Mouse (Mus musculus): ENCODE measurements around the gene Zfp36l1. TPM values are rescaled to one million over a fixed set of nuclear protein-coding genes. Genes with fewer than 3 reads are reported as not detected.

The Zfp36l1 gene
- total and polyA plus RNA-seq, 2 experiments from 2014 or later, result 47.4 to 48.5 TPM

DNA sequence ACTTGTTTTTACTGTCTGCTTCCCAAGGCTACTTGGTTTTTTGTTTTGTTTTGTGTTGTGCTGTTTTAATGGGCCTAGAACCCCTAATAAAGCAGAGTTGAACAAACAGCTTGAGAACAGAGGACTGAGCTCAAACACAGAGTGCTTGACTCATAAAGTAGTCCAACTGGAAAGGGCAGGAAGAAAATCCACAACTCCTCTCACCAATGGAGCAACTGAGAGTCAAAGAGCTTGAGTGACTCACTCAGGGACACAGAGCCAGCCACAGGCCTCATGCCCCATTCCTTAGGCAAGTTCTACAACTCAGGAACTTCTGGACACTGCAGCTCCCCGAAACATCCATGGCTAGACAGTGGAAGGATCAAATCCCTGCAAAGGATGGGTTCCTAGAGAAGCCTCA lies 14.0 kb downstream of the Zfp36l1 start:
- Histone ChIP-seq H3K36me3 (ENCODE audit: insufficient read depth, low read length) (no peaks in the 10 kb centered on the region), H3K9me3 (ENCODE audit: low read length) (no peaks in the 10 kb centered on the region), H3K27me3 (ENCODE audit: insufficient read depth, low read length) (no peaks in the 10 kb centered on the region), H3K4me2 (ENCODE audit: low read depth, low read length, poor library complexity, severe bottlenecking) (no peak overlapping the region), H3K9ac (replicated peaks; ENCODE audit: low read length, poor library complexity, severe bottlenecking) (no peak overlapping the region), H3K4me1 (ENCODE audit: insufficient read depth, low read length) (no peaks in the 10 kb centered on the region), H3K4me3 (ENCODE audit: low read depth, low read length) (no peak overlapping the region), H3K27ac (ENCODE audit: low read depth, low read length) (no peak overlapping the region)
- TF ChIP-seq CTCF (IDR thresholded peaks at IDR 0.05), result no peak
- no peak for DNase-seq (ENCODE audit: low spot score)
- ATAC-seq (ENCODE audit: low FRiP score), result no peak
- 95% methylated on average over 1 of the region's 1 CpGs for WGBS

DNA sequence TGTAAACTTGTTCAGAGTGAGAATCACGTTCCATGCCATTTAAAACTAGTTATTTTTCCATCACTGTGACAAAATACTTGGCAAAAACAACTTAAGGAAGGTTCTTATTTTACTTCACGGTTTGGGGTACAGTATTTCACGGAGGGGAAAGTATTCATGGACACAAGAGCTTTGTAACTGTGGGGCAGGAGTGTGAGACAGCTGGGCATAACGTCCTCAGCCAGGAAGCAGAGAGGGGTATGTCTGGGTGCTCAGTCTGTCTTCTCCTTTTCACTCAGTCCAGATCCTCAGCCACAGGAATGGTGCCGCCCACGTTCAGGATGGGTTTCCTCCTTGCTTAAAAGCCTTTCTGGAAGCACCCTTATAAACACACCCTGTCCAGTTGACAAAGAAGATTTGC lies 16.1 kb downstream of the Zfp36l1 start:
- WGBS, result 78% methylated on average over 6 of the region's 6 CpGs
- no peak for TF ChIP-seq CTCF (IDR thresholded peaks at IDR 0.05)
- no peak for ATAC-seq (ENCODE audit: low FRiP score)

DNA sequence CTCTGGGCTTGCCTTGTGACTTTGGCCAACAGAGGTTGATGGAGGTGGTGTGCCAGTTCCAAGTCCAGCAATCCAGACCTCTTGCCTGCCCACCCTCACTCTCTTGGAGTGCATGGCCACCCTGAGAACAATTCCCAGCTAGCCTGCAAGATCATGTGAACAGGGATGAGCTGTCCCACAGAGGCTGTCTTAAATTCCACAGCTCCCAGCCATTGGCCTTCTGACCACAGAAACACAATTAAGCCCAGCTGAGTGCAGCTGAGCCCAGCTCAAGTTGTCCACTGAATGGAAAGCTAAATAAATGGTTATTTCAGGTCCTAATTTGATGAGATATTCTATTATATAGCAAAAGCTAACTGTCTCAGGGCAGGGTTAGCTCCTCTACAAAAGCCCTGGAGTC lies 20.0 kb downstream of the Zfp36l1 start:
- TF ChIP-seq CTCF (IDR thresholded peaks at IDR 0.05), result no peak
- Histone ChIP-seq H3K4me1 (ENCODE audit: insufficient read depth, low read length) (no peaks in the 10 kb centered on the region), H3K36me3 (ENCODE audit: insufficient read depth, low read length) (no peaks in the 10 kb centered on the region)

More for the DNA sequence above, 16.1 kb downstream of the Zfp36l1 start:
- no peaks in the 10 kb centered on the region for H3K36me3 ChIP-seq (ENCODE audit: insufficient read depth, low read length)
- no peak for DNase-seq (ENCODE audit: low spot score)
- no peak overlapping the region for H3K27ac ChIP-seq (ENCODE audit: low read depth, low read length)
- no peaks in the 10 kb centered on the region for H3K4me1 ChIP-seq (ENCODE audit: insufficient read depth, low read length)
- H3K4me2 ChIP-seq (ENCODE audit: low read depth, low read length, poor library complexity, severe bottlenecking), result no peak overlapping the region
- H3K9me3 ChIP-seq (ENCODE audit: low read length), result no peaks in the 10 kb centered on the region
- H3K27me3 ChIP-seq (ENCODE audit: insufficient read depth, low read length), result no peaks in the 10 kb centered on the region
- H3K4me3 ChIP-seq (ENCODE audit: low read depth, low read length), result no peak overlapping the region
- no peak overlapping the region for H3K9ac ChIP-seq (replicated peaks; ENCODE audit: low read length, poor library complexity, severe bottlenecking)

GRCm38 (mm10) chr12:80091080-80091479 lies 21.7 kb downstream of the Zfp36l1 start:
- H3K27ac ChIP-seq (ENCODE audit: low read depth, low read length), result no peak overlapping the region
- no peak for TF ChIP-seq CTCF (IDR thresholded peaks at IDR 0.05)

More for the DNA sequence above, 20.0 kb downstream of the Zfp36l1 start:
- no peak overlapping the region for H3K9ac ChIP-seq (replicated peaks; ENCODE audit: low read length, poor library complexity, severe bottlenecking)
- no peak overlapping the region for H3K4me3 ChIP-seq (ENCODE audit: low read depth, low read length)
- no peak for ATAC-seq (ENCODE audit: low FRiP score)
- DNase-seq (ENCODE audit: low spot score), result no peak
- no peak overlapping the region for H3K27ac ChIP-seq (ENCODE audit: low read depth, low read length)
- no peak overlapping the region for H3K4me2 ChIP-seq (ENCODE audit: low read depth, low read length, poor library complexity, severe bottlenecking)
- no peaks in the 10 kb centered on the region for H3K27me3 ChIP-seq (ENCODE audit: insufficient read depth, low read length)
- H3K9me3 ChIP-seq (ENCODE audit: low read length), result no peaks in the 10 kb centered on the region

DNA sequence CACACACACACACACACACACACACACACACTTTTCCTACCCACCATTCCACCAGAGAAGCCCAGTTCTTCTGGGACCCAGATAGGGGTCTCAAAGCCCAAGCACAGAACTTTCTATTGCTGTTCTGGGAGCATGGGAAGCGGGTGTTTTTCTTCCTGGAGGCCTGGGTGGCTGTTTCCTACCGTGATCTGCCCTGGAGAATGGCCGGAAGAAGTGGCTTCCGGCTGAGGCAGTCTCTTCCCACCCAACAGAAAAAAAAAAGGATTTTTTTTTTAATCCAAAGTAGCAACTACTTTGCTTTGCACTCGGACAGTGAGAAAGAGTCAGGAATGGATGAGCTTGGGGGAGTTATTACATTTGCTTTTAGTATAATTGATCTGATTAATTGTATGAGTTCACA lies 22.3 kb downstream of the Zfp36l1 start:
- 80% methylated on average over 5 of the region's 5 CpGs for WGBS
- H3K4me1 ChIP-seq (ENCODE audit: insufficient read depth, low read length), result no peaks in the 10 kb centered on the region
- H3K9ac ChIP-seq (replicated peaks; ENCODE audit: low read length, poor library complexity, severe bottlenecking), result no peak overlapping the region
- no peak overlapping the region for H3K4me2 ChIP-seq (ENCODE audit: low read depth, low read length, poor library complexity, severe bottlenecking)
- ATAC-seq (ENCODE audit: low FRiP score), result no peak
- no peak for DNase-seq (ENCODE audit: low spot score)
- TF ChIP-seq CTCF (IDR thresholded peaks at IDR 0.05), result no peak
- no peaks in the 10 kb centered on the region for H3K9me3 ChIP-seq (ENCODE audit: low read length)
- no peaks in the 10 kb centered on the region for H3K36me3 ChIP-seq (ENCODE audit: insufficient read depth, low read length)
- H3K27ac ChIP-seq (ENCODE audit: low read depth, low read length), result no peak overlapping the region
- H3K4me3 ChIP-seq (ENCODE audit: low read depth, low read length), result no peak overlapping the region
- no peaks in the 10 kb centered on the region for H3K27me3 ChIP-seq (ENCODE audit: insufficient read depth, low read length)

More at GRCm38 (mm10) chr12:80091080-80091479, 21.7 kb downstream of the Zfp36l1 start:
- no peaks in the 10 kb centered on the region for H3K9me3 ChIP-seq (ENCODE audit: low read length)
- H3K9ac ChIP-seq (replicated peaks; ENCODE audit: low read length, poor library complexity, severe bottlenecking), result no peak overlapping the region
- 53% methylated on average over 8 of the region's 8 CpGs for WGBS
- ATAC-seq (ENCODE audit: low FRiP score), result no peak
- no peaks in the 10 kb centered on the region for H3K4me1 ChIP-seq (ENCODE audit: insufficient read depth, low read length)
- no peak for DNase-seq (ENCODE audit: low spot score)
- no peak overlapping the region for H3K4me2 ChIP-seq (ENCODE audit: low read depth, low read length, poor library complexity, severe bottlenecking)
- no peaks in the 10 kb centered on the region for H3K27me3 ChIP-seq (ENCODE audit: insufficient read depth, low read length)
- H3K4me3 ChIP-seq (ENCODE audit: low read depth, low read length), result no peak overlapping the region
- no peaks in the 10 kb centered on the region for H3K36me3 ChIP-seq (ENCODE audit: insufficient read depth, low read length)

GRCm38 (mm10) chr12:80088143-80088542 lies 24.7 kb downstream of the Zfp36l1 start:
- no peaks in the 10 kb centered on the region for H3K4me1 ChIP-seq (ENCODE audit: insufficient read depth, low read length)
- H3K36me3 ChIP-seq (ENCODE audit: insufficient read depth, low read length), result no peaks in the 10 kb centered on the region
- no peaks in the 10 kb centered on the region for H3K9me3 ChIP-seq (ENCODE audit: low read length)
- H3K9ac ChIP-seq (replicated peaks; ENCODE audit: low read length, poor library complexity, severe bottlenecking), result no peak overlapping the region
- no peaks in the 10 kb centered on the region for H3K27me3 ChIP-seq (ENCODE audit: insufficient read depth, low read length)
- 93% methylated on average over 4 of the region's 4 CpGs for WGBS
- TF ChIP-seq CTCF (IDR thresholded peaks at IDR 0.05), result no peak
- no peak overlapping the region for H3K4me2 ChIP-seq (ENCODE audit: low read depth, low read length, poor library complexity, severe bottlenecking)
- no peak overlapping the region for H3K27ac ChIP-seq (ENCODE audit: low read depth, low read length)
- H3K4me3 ChIP-seq (ENCODE audit: low read depth, low read length), result no peak overlapping the region
- ATAC-seq (ENCODE audit: low FRiP score) (no peak), DNase-seq (ENCODE audit: low spot score) (no peak)
